Mouse (Mus musculus): ENCODE results near the gene Ccnl1. TPM values are rescaled to one million over a fixed set of nuclear protein-coding genes. Genes with fewer than 3 reads are reported as not detected.
A peak's percentile ranks its signal among the peaks of the same experiment; 100 is the strongest.

The Ccnl1 gene
- total and polyA plus RNA-seq, 3 experiments, result 16.7 to 18.1 (median 17.8) TPM

- H3K9ac ChIP-seq (ENCODE audit: low read depth, low read length), result no peak overlapping the region
- no peaks in the 10 kb centered on the region for H3K79me2 ChIP-seq (replicated peaks; ENCODE audit: control insufficient read depth, insufficient read depth, low read length)
- DNase-seq, result no peak
- H3K27me3 ChIP-seq (ENCODE audit: control insufficient read depth, insufficient read depth, low read length), result no peaks in the 10 kb centered on the region
- WGBS, result 87% methylated on average over 7 of the region's 7 CpGs
- TF ChIP-seq POLR2A (IDR thresholded peaks at IDR 0.05; ENCODE audit: insufficient read depth, low read depth, low read length) (no peak), CTCF (IDR thresholded peaks at IDR 0.05) (no peak), EP300 (IDR thresholded peaks at IDR 0.05; ENCODE audit: insufficient read depth, low read depth, low read length) (no peak)
- no peak overlapping the region for H3K27ac ChIP-seq
- intact Hi-C loops (cut with DNase I), result loop anchor here (2.0 to 5.0 kb wide), 2 partner anchors 539 to 947 kb away; partner anchors contain the start of gene Ssr3
- no peaks in the 10 kb centered on the region; the same call in 1 of the 2 replicates for H3K36me3 ChIP-seq (ENCODE audit: control insufficient read depth, insufficient read depth, low read length)
- H3K4me3 ChIP-seq, result no peak overlapping the region
- peaks cover 12% of the 10 kb centered on the region for H3K4me1 ChIP-seq (ENCODE audit: control insufficient read depth, insufficient read depth, low read length)
These were observed 26.5 kb downstream of the Ccnl1 start for GRCm38 (mm10) chr3:65931542-65931941.

- Histone ChIP-seq H3K36me3 (ENCODE audit: control insufficient read depth, insufficient read depth, low read length) (no peaks in the 10 kb centered on the region; the same call in 1 of the 2 replicates), H3K27me3 (ENCODE audit: control insufficient read depth, insufficient read depth, low read length) (no peaks in the 10 kb centered on the region), H3K79me2 (replicated peaks; ENCODE audit: control insufficient read depth, insufficient read depth, low read length) (no peaks in the 10 kb centered on the region), H3K4me3 (no peak overlapping the region), H3K27ac (no peak overlapping the region), H3K4me1 (ENCODE audit: control insufficient read depth, insufficient read depth, low read length) (peaks cover 12% of the 10 kb centered on the region), H3K9ac (ENCODE audit: low read depth, low read length) (no peak overlapping the region)
- no peak for TF ChIP-seq POLR2A (IDR thresholded peaks at IDR 0.05; ENCODE audit: insufficient read depth, low read depth, low read length)
- TF ChIP-seq EP300 (IDR thresholded peaks at IDR 0.05; ENCODE audit: insufficient read depth, low read depth, low read length), result no peak
- TF ChIP-seq CTCF (IDR thresholded peaks at IDR 0.05), result no peak
- 40% methylated on average over 8 of the region's 8 CpGs for WGBS
- DNase-seq, result no peak
- intact Hi-C loops (cut with DNase I), result loop anchor here (2.0 to 5.0 kb wide), 2 partner anchors 538 to 946 kb away; partner anchors contain the start of gene Ssr3
These were observed 27.4 kb downstream of the Ccnl1 start for GRCm38 (mm10) chr3:65930636-65931035.

- peak; percentile 68 to 69 for DNase-seq
- no peaks in the 10 kb centered on the region for H3K79me2 ChIP-seq (replicated peaks; ENCODE audit: control insufficient read depth, insufficient read depth, low read length)
- 15% methylated on average over 20 of the region's 20 CpGs for WGBS
- peak overlapping the region; percentile 45 for H3K9ac ChIP-seq (ENCODE audit: low read depth, low read length)
- intact Hi-C loops (cut with DNase I), result loop anchor here (1.0 to 5.0 kb wide), 6 partner anchors 25 to 945 kb away; partner anchors contain the start of genes Lekr1, Ssr3 and Tiparp
- TF ChIP-seq POLR2A (IDR thresholded peaks at IDR 0.05; ENCODE audit: insufficient read depth, low read depth, low read length), result no peak
- peak; percentile 82 for TF ChIP-seq CTCF (IDR thresholded peaks at IDR 0.05)
- peaks cover 12% of the 10 kb centered on the region for H3K4me1 ChIP-seq (ENCODE audit: control insufficient read depth, insufficient read depth, low read length)
- H3K36me3 ChIP-seq (ENCODE audit: control insufficient read depth, insufficient read depth, low read length), result no peaks in the 10 kb centered on the region; the same call in 1 of the 2 replicates
- H3K27me3 ChIP-seq (ENCODE audit: control insufficient read depth, insufficient read depth, low read length), result no peaks in the 10 kb centered on the region
- peak overlapping the region; percentile 69 for H3K27ac ChIP-seq
- H3K4me3 ChIP-seq, result peak overlapping the region; percentile 36
These were observed 28.0 kb downstream of the Ccnl1 start for GRCm38 (mm10) chr3:65929821-65930633.

- Histone ChIP-seq H3K36me3 (ENCODE audit: control insufficient read depth, insufficient read depth, low read length) (no peaks in the 10 kb centered on the region; the same call in 1 of the 2 replicates), H3K79me2 (replicated peaks; ENCODE audit: control insufficient read depth, insufficient read depth, low read length) (no peaks in the 10 kb centered on the region), H3K4me1 (ENCODE audit: control insufficient read depth, insufficient read depth, low read length) (peaks cover 12% of the 10 kb centered on the region), H3K4me3 (peak overlapping the region; percentile 36), H3K27ac (peak overlapping the region; percentile 69), H3K27me3 (ENCODE audit: control insufficient read depth, insufficient read depth, low read length) (no peaks in the 10 kb centered on the region), H3K9ac (ENCODE audit: low read depth, low read length) (peak overlapping the region; percentile 45)
- TF ChIP-seq POLR2A (IDR thresholded peaks at IDR 0.05; ENCODE audit: insufficient read depth, low read depth, low read length) (peak; percentile 50; the same call in 1 of the 2 replicates), CTCF (IDR thresholded peaks at IDR 0.05) (peak; percentile 95), EP300 (IDR thresholded peaks at IDR 0.05; ENCODE audit: insufficient read depth, low read depth, low read length) (peak; percentile 96)
- intact Hi-C loops (cut with DNase I), result loop anchor here (1.0 to 5.0 kb wide), 4 partner anchors 25 to 611 kb away; partner anchors contain the start of genes Lekr1 and Tiparp
- 1% methylated on average over 10 of the region's 10 CpGs for WGBS
- peak; percentile 81 to 88 for DNase-seq
These were observed 28.7 kb downstream of the Ccnl1 start for GRCm38 (mm10) chr3:65929304-65929783.

- Histone ChIP-seq H3K27ac (peak overlapping the region; percentile 69), H3K4me1 (ENCODE audit: control insufficient read depth, insufficient read depth, low read length) (peaks cover 12% of the 10 kb centered on the region), H3K36me3 (ENCODE audit: control insufficient read depth, insufficient read depth, low read length) (no peaks in the 10 kb centered on the region; the same call in 1 of the 2 replicates), H3K27me3 (ENCODE audit: control insufficient read depth, insufficient read depth, low read length) (no peaks in the 10 kb centered on the region), H3K9ac (ENCODE audit: low read depth, low read length) (peak overlapping the region; percentile 29; the same call in 1 of the 2 replicates), H3K79me2 (replicated peaks; ENCODE audit: control insufficient read depth, insufficient read depth, low read length) (no peaks in the 10 kb centered on the region), H3K4me3 (no peak overlapping the region)
- DNase-seq, result no peak
- WGBS, result 63% methylated on average over 4 of the region's 4 CpGs
- no peak for TF ChIP-seq POLR2A (IDR thresholded peaks at IDR 0.05; ENCODE audit: insufficient read depth, low read depth, low read length)
- no peak for TF ChIP-seq EP300 (IDR thresholded peaks at IDR 0.05; ENCODE audit: insufficient read depth, low read depth, low read length)
- no peak for TF ChIP-seq CTCF (IDR thresholded peaks at IDR 0.05)
- intact Hi-C loops (cut with DNase I), result loop anchor here (1.0 to 5.0 kb wide), 5 partner anchors 24 to 610 kb away; partner anchors contain the start of genes Lekr1 and Tiparp
These were observed 29.3 kb downstream of the Ccnl1 start for GRCm38 (mm10) chr3:65928614-65929272.

Data from heart, adult 2 months (tissue).